Mouse (Mus musculus) spleen, postnatal 14 days (tissue): ENCODE results near the gene Zfp276.

Source experiments
- DNase-seq, 2 experiments: peaks; one replicate each; pipeline ENCODE4 v3.0.0; 2021 to 2022; ENCODE audit warnings: low spot score in 2 of 2

The Zfp276 gene

DNA sequence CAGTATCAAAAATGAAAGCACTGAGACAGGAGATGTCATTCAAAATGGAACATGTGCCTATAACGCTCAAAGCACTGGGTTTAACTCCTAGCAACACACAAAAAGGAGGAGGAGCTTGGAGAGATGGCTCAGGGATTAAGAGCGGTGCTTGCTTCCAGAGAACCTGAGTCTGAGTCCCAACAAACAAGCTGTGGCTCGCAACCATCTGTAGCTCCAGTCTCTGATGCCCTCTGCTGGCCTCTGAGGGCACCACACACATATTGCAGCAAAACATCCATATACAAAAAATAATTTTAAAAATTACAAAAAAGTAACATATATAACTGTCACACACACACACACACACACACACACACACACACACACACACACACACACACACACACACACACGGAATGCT is 36.2 kb downstream of the Zfp276 start:
- peak in 1 of 2 experiments; percentile 28 for DNase-seq

DNA sequence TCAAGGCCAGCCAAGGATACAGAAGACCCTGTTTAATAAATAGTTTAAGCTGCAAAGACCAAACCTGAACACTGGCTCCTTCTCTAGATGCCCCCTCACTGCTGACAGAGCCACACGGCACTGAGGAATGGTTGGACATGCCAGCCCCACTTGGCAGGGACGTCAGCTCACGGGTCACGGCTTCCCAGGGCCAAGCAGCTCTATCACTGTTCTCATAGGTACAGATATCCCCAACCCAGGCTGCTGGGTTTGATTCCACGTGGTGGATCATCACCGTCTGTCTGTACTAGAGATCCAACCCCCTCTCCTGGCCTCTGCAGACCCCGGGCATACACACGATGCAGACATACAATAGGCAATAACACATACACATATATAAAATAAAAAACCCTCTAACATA is 36.7 kb downstream of the Zfp276 start:
- no peak for DNase-seq

DNA sequence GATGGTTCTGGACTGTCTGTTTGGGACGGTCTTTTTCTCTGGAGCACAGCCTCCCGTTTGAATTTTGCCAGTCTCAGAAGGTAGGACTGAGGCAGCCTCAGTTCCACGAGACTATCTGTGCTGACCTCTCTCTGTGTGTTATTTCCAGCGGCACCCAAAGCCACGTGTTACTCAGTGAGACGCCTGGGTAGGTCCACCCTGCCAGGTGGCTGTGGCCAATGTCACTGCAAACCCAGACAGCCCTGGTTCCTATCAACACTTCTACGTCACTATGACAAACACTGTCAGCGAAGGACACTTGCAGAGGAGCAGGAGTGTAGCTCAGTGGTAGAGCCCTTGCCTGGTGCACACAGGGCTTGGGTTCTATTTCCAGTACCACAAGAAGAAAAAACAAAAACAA is 37.7 kb downstream of the Zfp276 start:
- no peak for DNase-seq

DNA sequence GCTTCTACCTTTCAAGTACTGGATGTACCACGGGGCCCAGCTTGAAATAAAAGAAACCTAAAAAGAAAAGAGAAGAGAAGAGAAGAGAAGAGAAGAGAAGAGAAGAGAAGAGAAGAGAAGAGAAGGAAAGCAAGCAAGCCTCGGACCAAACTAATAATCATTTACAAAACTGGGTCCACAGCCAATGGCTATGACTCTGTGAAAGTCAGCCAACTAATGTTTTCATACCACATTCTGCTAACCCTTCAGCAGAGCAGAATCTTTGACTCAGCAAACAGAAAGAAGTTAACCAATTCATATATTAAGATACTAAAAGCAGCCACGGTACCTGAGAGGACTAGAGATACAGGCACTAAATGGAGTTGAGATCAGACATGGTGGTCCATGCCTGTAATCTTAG is 38.3 kb downstream of the Zfp276 start:
- no peak for DNase-seq

DNA sequence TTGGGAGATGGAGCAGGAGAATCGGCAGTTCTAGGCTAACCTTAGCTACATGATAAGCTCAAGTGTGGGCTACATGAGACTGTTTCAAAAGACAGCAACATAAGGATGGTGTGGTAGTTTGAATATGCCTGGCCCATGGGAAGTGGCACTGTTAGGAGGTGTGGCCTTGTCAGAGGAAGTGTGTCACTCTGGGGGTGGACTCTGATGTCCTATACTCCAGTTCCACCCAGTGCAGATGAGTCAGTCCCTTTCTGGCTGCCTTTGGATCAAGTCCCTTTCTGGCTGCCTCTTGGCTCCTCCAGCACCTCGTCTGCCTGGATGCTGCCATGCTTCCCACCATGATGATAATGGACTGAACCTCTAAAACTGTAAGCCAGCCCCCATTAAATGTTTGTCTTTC is 38.8 kb downstream of the Zfp276 start:
- DNase-seq: no peak

DNA sequence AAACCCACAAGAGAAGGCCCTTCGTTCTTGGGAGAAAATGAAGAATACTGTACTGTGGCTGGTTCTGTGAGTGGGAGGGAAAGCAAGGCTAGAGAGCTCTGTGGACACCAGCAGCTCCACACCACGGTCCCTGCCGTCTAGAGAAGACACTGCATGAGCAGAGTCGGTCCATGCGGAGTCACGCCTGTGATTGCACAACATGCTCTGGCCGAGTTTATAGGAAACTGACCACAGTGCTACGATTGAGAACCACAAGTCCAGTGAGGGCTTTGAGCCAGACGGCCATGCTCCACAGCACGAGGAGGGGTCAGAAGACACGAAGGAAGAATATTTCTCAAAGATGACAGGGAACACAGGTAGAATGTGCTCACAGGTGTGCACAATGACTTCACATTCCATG is 44.3 kb downstream of the Zfp276 start:
- no peak for DNase-seq

DNA sequence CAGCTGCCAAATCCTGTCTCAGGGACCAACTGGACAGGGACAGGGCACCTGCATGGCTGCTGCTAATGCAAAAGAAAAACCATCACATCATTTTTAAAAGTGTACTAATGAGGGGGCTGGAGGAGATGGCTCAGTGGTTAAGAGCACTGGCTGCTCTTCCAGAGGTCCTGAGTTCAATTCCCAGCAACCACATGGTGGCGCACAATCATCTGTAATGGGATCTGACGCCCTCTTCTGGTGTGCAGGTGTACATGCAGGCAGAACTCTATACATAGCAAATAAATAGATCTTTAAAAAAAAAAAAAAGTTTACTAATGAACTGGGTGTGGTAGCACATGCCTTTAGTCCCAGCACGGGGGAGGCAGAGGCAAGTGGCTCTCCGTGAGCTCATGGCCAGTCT is 54.7 kb downstream of the Zfp276 start:
- DNase-seq: no peak

DNA sequence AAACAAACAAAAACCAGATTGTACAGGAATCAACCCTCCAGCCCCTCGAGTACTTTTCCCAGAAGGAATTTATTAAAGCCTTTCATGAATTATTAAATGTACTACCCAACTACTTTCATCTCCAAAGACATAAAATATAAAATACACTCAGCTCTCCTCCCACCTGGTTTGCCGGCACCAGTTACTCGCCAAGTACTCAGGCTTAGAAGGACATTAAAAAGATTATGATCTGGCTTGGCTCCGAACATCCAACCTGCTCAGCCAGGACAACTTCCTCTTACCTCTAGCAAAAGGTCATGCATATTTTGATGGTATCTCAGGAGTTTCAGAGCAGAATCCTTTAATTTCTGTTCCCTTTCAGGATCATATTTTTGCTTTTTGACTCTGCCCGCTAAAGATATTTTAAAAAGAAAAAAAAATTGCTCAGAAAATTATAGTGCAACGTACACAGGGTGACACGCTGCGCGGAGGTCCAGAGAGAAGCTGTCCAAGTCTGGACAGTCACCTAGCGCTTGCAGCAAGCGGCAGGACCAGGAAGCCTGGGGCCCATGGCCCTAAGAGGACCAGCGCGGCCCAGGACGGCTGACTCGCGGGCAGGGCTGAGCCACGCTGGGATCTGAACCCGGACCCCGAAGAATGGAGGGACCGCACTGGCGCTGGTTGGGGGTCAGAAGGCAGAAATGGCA is 63.9 kb downstream of the Zfp276 start:
- no peak for DNase-seq

DNA sequence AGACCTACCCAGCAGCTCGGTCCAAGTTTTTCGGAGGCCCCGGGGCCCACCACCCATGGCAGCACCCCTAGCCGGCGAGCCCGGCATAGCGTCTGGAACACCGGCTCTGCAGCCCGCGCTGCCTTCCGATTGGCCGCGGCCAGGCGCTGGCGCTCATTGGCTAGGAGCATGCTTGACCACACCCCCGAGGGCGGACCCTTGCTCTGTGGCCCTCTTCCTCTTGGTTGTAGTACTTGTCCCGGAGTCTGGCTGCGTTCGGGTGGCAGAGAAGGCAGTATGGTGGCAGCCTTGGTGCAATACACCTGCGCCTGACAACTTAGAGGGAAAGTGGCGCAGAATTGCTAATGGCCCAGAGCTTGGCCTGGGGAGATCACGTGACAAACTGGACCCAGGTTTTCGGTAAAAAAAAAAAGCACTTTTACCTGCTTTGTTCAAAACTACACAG is 64.5 kb downstream of the Zfp276 start, which contains the start of gene Fanca:
Gene Fanca (minus strand): TSS at position 110 of the 445 bp plus-strand sequence.
- peak; percentile 91 to 93 for DNase-seq
